10 mouse cellular contexts compared by ENCODE assay signal in genomic region chr11:44086951-44087350, GRCm38 (mm10).
DNase-seq lines count a peak whose midpoint lies in the region; ATAC-seq and TF ChIP-seq lines count a peak whose summit lies in the region.
"Had no signal": no experiment of that assay in that cellular context is flagged by ENCODE, and none has a peak within 500 bp of the region (broad histone marks: within the 10 kb centered on the region; RNA-seq: fewer than 3 reads in every experiment).

No protein-coding gene starts in this region.

- no peak overlapping the region for H3K9ac ChIP-seq in liver, embryonic 14.5 days (replicated peaks)
- no peak overlapping the region for H3K9ac ChIP-seq in liver, embryonic 11.5 days (ENCODE audit: low read depth, low read length)
- H3K9ac ChIP-seq: liver, embryonic 13.5 days; neural tube, embryonic 12.5 days had no signal

- no peaks in the 10 kb centered on the region for H3K4me1 ChIP-seq in liver, embryonic 14.5 days (replicated peaks; ENCODE audit: control insufficient read depth in 2 of 2, insufficient read depth in 2 of 2, low read length in 1 of 2)
- H3K4me1 ChIP-seq in liver, embryonic 11.5 days (replicated peaks; ENCODE audit: control insufficient read depth, insufficient read depth, low read length), result no peaks in the 10 kb centered on the region
- no peaks in the 10 kb centered on the region for H3K4me1 ChIP-seq in bone marrow macrophage, adult 2 months (ENCODE audit: control insufficient read depth, insufficient read depth, low read length)
- H3K4me1 ChIP-seq: liver, embryonic 13.5 days; neural tube, embryonic 12.5 days had no signal

- no peak for DNase-seq in liver, embryonic 14.5 days (ENCODE audit: low read depth in 3 of 3, low spot score in 3 of 3)
- no peak for DNase-seq in liver, embryonic 11.5 days (ENCODE audit: low spot score)
- DNase-seq in ES-CJ7 (ENCODE audit: low read depth, low spot score), result peak; percentile 52
- peak; percentile 53 for DNase-seq in splenic B cell, adult 2 months (ENCODE audit: low read depth, low spot score)
- DNase-seq in right cerebral cortex, postnatal 4 days, result no peak
- no peak for DNase-seq in frontal cortex, adult 2 months (ENCODE audit: extremely low spot score in 1 of 2, low spot score in 1 of 2)
- DNase-seq: kidney, postnatal 10 days; liver, embryonic 13.5 days had no signal

- no peak for TF ChIP-seq POLR2A in bone marrow macrophage, adult 2 months (IDR thresholded peaks at IDR 0.05; ENCODE audit: borderline replicate concordance, low read depth, low read length)

- no peak for ATAC-seq in liver, embryonic 14.5 days (ENCODE audit: insufficient read depth)
- no peak for ATAC-seq in liver, embryonic 11.5 days (replicated peaks; ENCODE audit: low FRiP score)

- no peaks in the 10 kb centered on the region for H3K9me3 ChIP-seq in liver, embryonic 14.5 days (ENCODE audit: control insufficient read depth, low read length)
- H3K9me3 ChIP-seq in liver, embryonic 11.5 days (ENCODE audit: control insufficient read depth, low read length), result no peaks in the 10 kb centered on the region
- H3K9me3 ChIP-seq: liver, embryonic 13.5 days; neural tube, embryonic 12.5 days had no signal

- H3K4me3 ChIP-seq in liver, embryonic 14.5 days (ENCODE audit: insufficient read depth in 1 of 2, low read depth in 2 of 2, low read length in 2 of 2), result no peak overlapping the region
- H3K4me3 ChIP-seq in liver, embryonic 11.5 days (ENCODE audit: low read depth, low read length), result no peak overlapping the region
- no peak overlapping the region for H3K4me3 ChIP-seq in bone marrow macrophage, adult 2 months (ENCODE audit: insufficient read depth, low read length)
- H3K4me3 ChIP-seq: liver, embryonic 13.5 days; neural tube, embryonic 12.5 days had no signal

- peak; percentile 61 for TF ChIP-seq CTCF in liver, embryonic 14.5 days (IDR thresholded peaks at IDR 0.05; ENCODE audit: low read depth)
- peak; percentile 32; the same call in 1 of the 2 replicates for TF ChIP-seq CTCF in bone marrow macrophage, adult 2 months (IDR thresholded peaks at IDR 0.05; ENCODE audit: low read depth, low read length)

- H3K27ac ChIP-seq in liver, embryonic 14.5 days, result no peak overlapping the region
- no peak overlapping the region for H3K27ac ChIP-seq in liver, embryonic 11.5 days (ENCODE audit: low read depth, low read length)
- H3K27ac ChIP-seq in bone marrow macrophage, adult 2 months (ENCODE audit: insufficient read depth, low read depth, low read length), result no peak overlapping the region
- H3K27ac ChIP-seq: liver, embryonic 13.5 days; neural tube, embryonic 12.5 days had no signal

- no peaks in the 10 kb centered on the region for H3K27me3 ChIP-seq in liver, embryonic 14.5 days (ENCODE audit: control insufficient read depth, insufficient read depth, low read length)
- no peaks in the 10 kb centered on the region for H3K27me3 ChIP-seq in liver, embryonic 11.5 days (replicated peaks; ENCODE audit: control insufficient read depth, insufficient read depth, low read length)
- no peaks in the 10 kb centered on the region; the same call in 1 of the 2 replicates for H3K27me3 ChIP-seq in splenic B cell, adult 2 months (ENCODE audit: control insufficient read depth, insufficient read depth, low read length, poor library complexity, severe bottlenecking)
- H3K27me3 ChIP-seq: liver, embryonic 13.5 days; neural tube, embryonic 12.5 days had no signal

- no peaks in the 10 kb centered on the region for H3K36me3 ChIP-seq in liver, embryonic 14.5 days (replicated peaks; ENCODE audit: control insufficient read depth, insufficient read depth, low read depth)
- no peaks in the 10 kb centered on the region for H3K36me3 ChIP-seq in liver, embryonic 11.5 days (ENCODE audit: control insufficient read depth, insufficient read depth, low read length)
- H3K36me3 ChIP-seq in splenic B cell, adult 2 months (ENCODE audit: control insufficient read depth, insufficient read depth, low read length, poor library complexity, severe bottlenecking), result no peaks in the 10 kb centered on the region
- H3K36me3 ChIP-seq: liver, embryonic 13.5 days; neural tube, embryonic 12.5 days had no signal

- H3K4me2 ChIP-seq in liver, embryonic 14.5 days (ENCODE audit: low read depth), result no peak overlapping the region
- no peak overlapping the region for H3K4me2 ChIP-seq in liver, embryonic 11.5 days
- H3K4me2 ChIP-seq: liver, embryonic 13.5 days; neural tube, embryonic 12.5 days had no signal

- TF ChIP-seq EP300 in liver, embryonic 14.5 days (IDR thresholded peaks at IDR 0.05; ENCODE audit: low read depth), result no peak

- 55% methylated on average over 2 of the region's 2 CpGs for WGBS in liver, embryonic 14.5 days (ENCODE audit: insufficient replicate concordance)
- WGBS in liver, embryonic 11.5 days, result 65% methylated on average over 2 of the region's 2 CpGs

Comparison
In these comparisons a context has a peak if more than half of its experiments do, and no peak if none do; other contexts are left out.
1. DNase-seq: peak in ES-CJ7 (single experiment) and splenic B cell, adult 2 months (single experiment); none in liver, embryonic 14.5 days (0 of 3), liver, embryonic 11.5 days (single experiment), right cerebral cortex, postnatal 4 days (single experiment) and frontal cortex, adult 2 months (0 of 2).